Mouse (Mus musculus): ENCODE data around the gene Plpp1. TPM values are rescaled to one million over a fixed set of nuclear protein-coding genes. Genes with fewer than 3 reads are reported as not detected.

Gene Plpp1
- total RNA-seq (2015; ENCODE audit: low replicate concordance) (82.2 and 93.7 TPM in 2 replicates), total RNA-seq (2017; ENCODE audit: low replicate concordance) (50.8 and 56.6 TPM in 2 replicates)

GRCm38 (mm10) chr13:112800597-112801380 lies at the start of gene Plpp1:
Gene Plpp1 (plus strand): TSS chr13:112800792.
- ATAC-seq (replicated peaks; ENCODE audit: low FRiP score, poor library complexity, severe bottlenecking): peak; percentile 91

- peak; percentile 65 for ATAC-seq (replicated peaks; ENCODE audit: low FRiP score, poor library complexity, severe bottlenecking)
These were observed 48.9 kb upstream of the Plpp1 start for GRCm38 (mm10) chr13:112751454-112752308.

GRCm38 (mm10) chr13:112752309-112752975 lies 48.1 kb upstream of the Plpp1 start:
- ATAC-seq (replicated peaks; ENCODE audit: low FRiP score, poor library complexity, severe bottlenecking): no peak

- ATAC-seq (replicated peaks; ENCODE audit: low FRiP score, poor library complexity, severe bottlenecking): no peak
These were observed 47.1 kb upstream of the Plpp1 start for GRCm38 (mm10) chr13:112753522-112753921.

GRCm38 (mm10) chr13:112754871-112755270 lies 45.7 kb upstream of the Plpp1 start:
- no peak for ATAC-seq (replicated peaks; ENCODE audit: low FRiP score, poor library complexity, severe bottlenecking)

- no peak for ATAC-seq (replicated peaks; ENCODE audit: low FRiP score, poor library complexity, severe bottlenecking)
These were observed 45.0 kb upstream of the Plpp1 start for GRCm38 (mm10) chr13:112755507-112756010.

- ATAC-seq (replicated peaks; ENCODE audit: low FRiP score, poor library complexity, severe bottlenecking): no peak
These were observed 43.2 kb upstream of the Plpp1 start for GRCm38 (mm10) chr13:112757395-112757794.

- no peak for ATAC-seq (replicated peaks; ENCODE audit: low FRiP score, poor library complexity, severe bottlenecking)
These were observed 42.0 kb upstream of the Plpp1 start for GRCm38 (mm10) chr13:112758546-112759090.

- no peak for ATAC-seq (replicated peaks; ENCODE audit: low FRiP score, poor library complexity, severe bottlenecking)
These were observed 41.2 kb upstream of the Plpp1 start for GRCm38 (mm10) chr13:112759364-112759763.

- ATAC-seq (replicated peaks; ENCODE audit: low FRiP score, poor library complexity, severe bottlenecking): no peak
These were observed 40.6 kb upstream of the Plpp1 start for GRCm38 (mm10) chr13:112759777-112760537.

- ATAC-seq (replicated peaks; ENCODE audit: low FRiP score, poor library complexity, severe bottlenecking): no peak
These were observed 40.1 kb upstream of the Plpp1 start for GRCm38 (mm10) chr13:112760538-112760881.

GRCm38 (mm10) chr13:112761787-112762186 lies 38.8 kb upstream of the Plpp1 start:
- ATAC-seq (replicated peaks; ENCODE audit: low FRiP score, poor library complexity, severe bottlenecking): no peak

GRCm38 (mm10) chr13:112762548-112762947 lies 38.0 kb upstream of the Plpp1 start:
- ATAC-seq (replicated peaks; ENCODE audit: low FRiP score, poor library complexity, severe bottlenecking): no peak

GRCm38 (mm10) chr13:112763531-112764091 lies 37.0 kb upstream of the Plpp1 start:
- peak; percentile 76 for ATAC-seq (replicated peaks; ENCODE audit: low FRiP score, poor library complexity, severe bottlenecking)

- ATAC-seq (replicated peaks; ENCODE audit: low FRiP score, poor library complexity, severe bottlenecking): no peak
These were observed 36.0 kb upstream of the Plpp1 start for GRCm38 (mm10) chr13:112764556-112764955.

GRCm38 (mm10) chr13:112765654-112766053 lies 34.9 kb upstream of the Plpp1 start:
- no peak for ATAC-seq (replicated peaks; ENCODE audit: low FRiP score, poor library complexity, severe bottlenecking)

GRCm38 (mm10) chr13:112770528-112771328 lies 29.9 kb upstream of the Plpp1 start:
- no peak for ATAC-seq (replicated peaks; ENCODE audit: low FRiP score, poor library complexity, severe bottlenecking)

All from erythroid progenitor cell, adult 5-6 weeks (primary cell).